Mouse (Mus musculus) liver, embryonic 11.5 days (tissue): ENCODE measurements around the gene Dnah17. TPM values are rescaled to one million over a fixed set of nuclear protein-coding genes. Genes with fewer than 3 reads are reported as not detected.

Experiments
- ATAC-seq: fragments of 200-750 bp; cut with Nextera tagmentation; replicated peaks from 2 replicates; pipeline ENCODE4 v1.8.0; 2017; ENCODE audit warnings: moderate number of reproducible peaks, mild to moderate bottlenecking, moderate TSS enrichment, moderate library complexity; ENCODE audit not compliant: low FRiP score
- DNase-seq: peaks from one replicate; pipeline ENCODE4 v3.0.0-alpha.2; 2017; ENCODE audit warnings: low spot score
- H3K27ac ChIP-seq: fragments of 300-500 bp; sonication (generic); 2 replicates; pipeline ENCODE4 v1.5.1; 2014; ENCODE audit warnings: mild to moderate bottlenecking, low read depth, low read length, control low read depth
- H3K27me3 ChIP-seq: fragments of 300-500 bp; sonication (generic); replicated peaks from 2 replicates; pipeline ENCODE4 v1.6.1; 2014; ENCODE audit warnings: low read length, mixed read lengths; ENCODE audit not compliant: control insufficient read depth, insufficient read depth
- H3K36me3 ChIP-seq: fragments of 300-500 bp; sonication (generic); 2 replicates; pipeline ENCODE4 v1.6.1; 2014; ENCODE audit warnings: mild to moderate bottlenecking, low read length, moderate library complexity, mixed read lengths; ENCODE audit not compliant: control insufficient read depth, insufficient read depth
- H3K4me1 ChIP-seq: fragments of 300-500 bp; sonication (generic); replicated peaks from 2 replicates; pipeline ENCODE4 v1.6.1; 2014; ENCODE audit warnings: low read length, mixed read lengths; ENCODE audit not compliant: control insufficient read depth, insufficient read depth
- H3K4me2 ChIP-seq: fragments of 300-500 bp; sonication (generic); 2 replicates; pipeline ENCODE4 v1.6.1; 2014; ENCODE audit warnings: mild to moderate bottlenecking, control low read depth, moderate library complexity
- H3K4me3 ChIP-seq: fragments of 300-500 bp; sonication (generic); 2 replicates; pipeline ENCODE4 v1.5.1; 2014; ENCODE audit warnings: low read depth, low read length, control low read depth
- H3K9ac ChIP-seq: fragments of 300-500 bp; sonication (generic); 2 replicates; pipeline ENCODE4 v1.6.1; 2014; ENCODE audit warnings: low read depth, low read length, control low read depth
- H3K9me3 ChIP-seq: fragments of 300-500 bp; sonication (generic); 2 replicates; pipeline ENCODE4 v1.6.1; 2016; ENCODE audit warnings: low read length, inconsistent platforms, mixed read lengths; ENCODE audit not compliant: control insufficient read depth
- WGBS: fragments of 180-500 bp; shearing (Covaris S2); extraction: QIAGEN DNeasy Blood & Tissue Kit; methylation state at CpG from one replicate; pipeline ENCODE4 v1.1.7; 2014; 5-methylcytosine and 5-hydroxymethylcytosine counted together
- polyA plus RNA-seq: library from polyadenylated mRNA; unstranded; fragments of >200 nt; fragmentation: Nextera tagmentation; extraction: Ambion mirVana; gene quantifications from 2 replicates; pipeline ENCODE4 v1.2.1, GENCODE M21; 2014

The Dnah17 gene
- polyA plus RNA-seq, 1 experiment from 2014 or later = 0.11 TPM

DNA sequence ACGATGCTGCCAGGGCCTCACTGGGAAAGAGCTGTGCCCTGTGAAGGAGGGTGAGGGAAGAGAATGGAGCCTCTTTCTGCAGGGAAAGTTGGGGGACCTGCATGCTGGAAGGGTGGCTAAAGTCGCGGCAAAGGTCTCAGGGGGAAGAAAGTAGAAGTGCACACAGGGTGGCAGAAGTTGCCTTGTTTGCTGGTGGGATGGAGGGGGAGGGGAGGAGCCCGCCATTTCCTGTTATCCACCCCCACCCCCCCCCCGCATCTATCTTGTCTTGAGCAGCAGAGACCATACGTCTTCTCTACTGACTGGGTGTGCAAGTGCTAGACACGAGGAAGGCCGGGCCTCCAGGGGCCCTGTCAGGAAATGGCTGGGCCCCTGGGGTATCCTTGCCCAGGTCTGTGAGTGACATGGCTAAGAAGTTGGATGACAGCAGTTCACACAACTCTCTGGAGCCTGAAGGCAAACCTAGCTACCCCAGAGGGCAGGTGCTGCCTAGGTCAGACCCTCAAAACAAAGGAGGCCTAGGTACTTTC lies 15.8 kb downstream of the Dnah17 start:
- DNase-seq = no peak
- H3K27ac ChIP-seq = no peak overlapping the region
- H3K9me3 ChIP-seq = no peaks in the 10 kb centered on the region
- no peaks in the 10 kb centered on the region; the same call in 1 of the 2 replicates for H3K27me3 ChIP-seq
- no peaks in the 10 kb centered on the region for H3K36me3 ChIP-seq
- H3K4me2 ChIP-seq = no peak overlapping the region
- H3K9ac ChIP-seq = no peak overlapping the region
- no peak for ATAC-seq
- H3K4me3 ChIP-seq = no peak overlapping the region
- H3K4me1 ChIP-seq = peaks cover 18% of the 10 kb centered on the region
- 32% methylated on average over 8 of the region's 8 CpGs for WGBS

DNA sequence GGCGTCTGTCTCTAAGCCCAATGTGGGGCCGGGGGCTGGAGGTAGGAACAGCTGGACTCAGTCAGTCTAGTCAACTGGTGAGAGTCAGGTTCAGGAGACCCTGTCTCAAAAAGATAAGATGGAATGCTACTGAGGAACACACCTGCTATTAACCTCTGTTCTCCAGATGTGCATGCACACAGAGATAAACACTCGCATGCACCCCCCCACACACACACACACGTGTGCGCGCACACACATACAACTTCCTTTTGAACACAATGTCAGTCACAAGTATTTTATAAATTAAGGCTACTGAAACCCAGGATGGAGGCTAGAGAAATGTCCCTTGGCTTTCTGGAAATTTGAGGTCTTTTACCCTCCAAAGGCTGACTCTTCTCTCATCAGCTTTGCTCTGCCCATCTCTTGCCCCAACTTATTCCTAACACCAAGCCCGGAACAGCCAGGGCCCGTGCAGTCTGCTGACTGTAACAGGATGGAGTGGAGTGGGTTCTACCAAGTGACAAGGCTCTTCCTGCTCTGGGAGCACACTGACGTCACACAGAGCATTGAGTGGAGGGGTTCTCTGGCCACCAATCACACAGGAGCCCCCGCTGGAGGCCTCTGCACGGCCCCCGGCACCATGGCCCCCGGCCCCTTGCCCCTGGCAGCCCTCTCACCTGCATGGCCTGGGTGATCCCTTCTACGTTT lies 16.8 kb downstream of the Dnah17 start:
- Histone ChIP-seq H3K4me3 (no peak overlapping the region), H3K27me3 (no peaks in the 10 kb centered on the region; the same call in 1 of the 2 replicates), H3K27ac (no peak overlapping the region), H3K4me2 (no peak overlapping the region), H3K4me1 (peaks cover 18% of the 10 kb centered on the region), H3K9me3 (no peaks in the 10 kb centered on the region), H3K9ac (no peak overlapping the region), H3K36me3 (no peaks in the 10 kb centered on the region)
- WGBS = 63% methylated on average over 14 of the region's 14 CpGs
- peak; percentile 34; the same call in 1 of the 2 replicates for ATAC-seq
- no peak for DNase-seq

- WGBS = 8% methylated on average over 5 of the region's 5 CpGs
- ATAC-seq (0 out of 2 replicates have a peak, but pooled peaks have one; percentile 58), DNase-seq (peak; percentile 76)
- no peaks in the 10 kb centered on the region for H3K36me3 ChIP-seq
- H3K9ac ChIP-seq = no peak overlapping the region
- no peak overlapping the region for H3K27ac ChIP-seq
- no peak overlapping the region for H3K4me2 ChIP-seq
- no peaks in the 10 kb centered on the region; the same call in 1 of the 2 replicates for H3K27me3 ChIP-seq
- no peaks in the 10 kb centered on the region for H3K9me3 ChIP-seq
- no peak overlapping the region for H3K4me3 ChIP-seq
- H3K4me1 ChIP-seq = no peaks in the 10 kb centered on the region
Measured at GRCm38 (mm10) chr11:118104001-118104400, 26.4 kb downstream of the Dnah17 start.

DNA sequence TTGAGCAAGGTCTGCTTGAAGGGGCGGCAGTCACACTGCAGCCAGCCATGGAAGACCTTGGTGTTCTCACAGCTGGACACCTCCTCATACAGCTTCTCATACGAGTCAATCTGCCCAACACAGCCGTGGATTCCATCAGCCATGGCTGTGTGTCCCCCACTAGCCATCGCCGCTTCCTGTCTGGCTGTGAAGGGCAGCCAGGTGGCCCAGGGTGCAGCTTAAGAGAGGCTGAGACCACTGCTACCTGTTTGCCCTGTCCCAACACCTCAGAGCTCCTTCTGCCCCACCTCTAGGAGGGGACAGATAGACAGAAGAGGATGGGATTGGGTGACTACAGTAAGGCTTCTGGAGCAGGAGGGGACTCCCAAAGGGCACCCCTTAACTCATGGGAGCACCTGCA lies 27.1 kb downstream of the Dnah17 start:
- WGBS = 89% methylated on average over 5 of the region's 5 CpGs
- no peaks in the 10 kb centered on the region for H3K9me3 ChIP-seq
- no peaks in the 10 kb centered on the region for H3K4me1 ChIP-seq
- no peak overlapping the region for H3K4me3 ChIP-seq
- DNase-seq (no peak), ATAC-seq (no peak)
- H3K4me2 ChIP-seq = no peak overlapping the region
- no peaks in the 10 kb centered on the region for H3K36me3 ChIP-seq
- H3K27ac ChIP-seq = no peak overlapping the region
- no peak overlapping the region for H3K9ac ChIP-seq
- no peaks in the 10 kb centered on the region; the same call in 1 of the 2 replicates for H3K27me3 ChIP-seq

DNA sequence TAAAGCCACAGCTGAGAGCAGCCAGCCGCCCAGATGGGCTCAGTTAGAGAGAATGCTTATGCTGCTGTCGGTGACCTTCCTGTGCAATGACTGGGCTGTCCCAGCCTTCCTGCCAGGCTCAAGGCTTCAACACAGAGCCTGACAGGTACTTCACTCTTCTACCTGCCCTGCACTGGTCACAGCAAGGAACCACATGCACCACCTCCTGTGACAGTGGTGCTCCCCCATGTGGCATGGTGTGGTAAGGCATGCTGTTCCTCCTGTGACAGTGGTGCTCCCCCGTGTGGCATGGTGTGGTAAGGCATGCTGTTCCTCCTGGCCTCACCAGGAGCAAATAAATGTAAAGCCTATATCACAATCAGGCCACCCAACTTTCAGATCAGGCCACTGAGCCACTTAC lies 27.6 kb downstream of the Dnah17 start:
- ATAC-seq (0 out of 2 replicates have a peak, but pooled peaks have one; percentile 22), DNase-seq (peak; percentile 83)
- 48% methylated on average over 3 of the region's 3 CpGs for WGBS
- no peaks in the 10 kb centered on the region for H3K9me3 ChIP-seq
- H3K4me1 ChIP-seq = no peaks in the 10 kb centered on the region
- H3K36me3 ChIP-seq = no peaks in the 10 kb centered on the region
- H3K4me3 ChIP-seq = no peak overlapping the region
- H3K4me2 ChIP-seq = no peak overlapping the region
- H3K27ac ChIP-seq = no peak overlapping the region
- H3K27me3 ChIP-seq = no peaks in the 10 kb centered on the region; the same call in 1 of the 2 replicates
- H3K9ac ChIP-seq = no peak overlapping the region

GRCm38 (mm10) chr11:118101133-118101532 lies 29.3 kb downstream of the Dnah17 start:
- ATAC-seq = no peak
- H3K9ac ChIP-seq = no peak overlapping the region
- WGBS = 46% methylated on average over 9 of the region's 9 CpGs

GRCm38 (mm10) chr11:118096736-118097135 lies 33.7 kb downstream of the Dnah17 start:
- 51% methylated on average over 2 of the region's 2 CpGs for WGBS
- no peaks in the 10 kb centered on the region for H3K27me3 ChIP-seq
- no peak overlapping the region for H3K27ac ChIP-seq
- H3K9ac ChIP-seq = no peak overlapping the region
- H3K4me2 ChIP-seq = no peak overlapping the region
- ATAC-seq (no peak), DNase-seq (no peak)
- H3K36me3 ChIP-seq = no peaks in the 10 kb centered on the region
- H3K4me3 ChIP-seq = no peak overlapping the region
- no peaks in the 10 kb centered on the region for H3K9me3 ChIP-seq
- H3K4me1 ChIP-seq = no peaks in the 10 kb centered on the region

More at GRCm38 (mm10) chr11:118101133-118101532, 29.3 kb downstream of the Dnah17 start:
- Histone ChIP-seq H3K27ac (no peak overlapping the region), H3K9me3 (no peaks in the 10 kb centered on the region), H3K4me1 (no peaks in the 10 kb centered on the region), H3K27me3 (no peaks in the 10 kb centered on the region; the same call in 1 of the 2 replicates), H3K4me3 (no peak overlapping the region), H3K36me3 (no peaks in the 10 kb centered on the region), H3K4me2 (no peak overlapping the region)
- no peak for DNase-seq

DNA sequence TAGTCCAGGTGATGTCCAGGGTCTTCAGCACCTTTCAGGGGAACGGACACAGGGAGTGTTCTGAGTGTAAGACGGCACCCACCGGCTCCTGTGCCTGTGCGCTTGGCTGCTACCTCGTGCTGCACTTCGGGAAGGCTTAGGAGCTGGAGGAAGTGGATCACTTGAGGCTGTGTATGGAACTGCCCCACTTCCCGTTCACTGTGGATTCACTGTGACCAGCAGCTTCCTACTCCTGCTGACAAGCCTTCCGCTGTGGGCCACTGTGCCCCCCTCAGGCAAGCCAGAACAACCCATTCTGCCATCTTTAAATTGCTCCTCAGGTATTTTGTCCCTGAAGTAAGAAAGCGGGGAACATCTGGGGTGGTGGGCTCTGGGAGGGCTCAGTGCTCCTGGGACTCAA lies 35.4 kb downstream of the Dnah17 start:
- Histone ChIP-seq H3K9me3 (no peaks in the 10 kb centered on the region), H3K9ac (no peak overlapping the region), H3K36me3 (no peaks in the 10 kb centered on the region), H3K27me3 (no peaks in the 10 kb centered on the region), H3K27ac (no peak overlapping the region), H3K4me3 (no peak overlapping the region), H3K4me2 (no peak overlapping the region), H3K4me1 (no peaks in the 10 kb centered on the region)
- DNase-seq = no peak
- ATAC-seq = no peak
- WGBS = 73% methylated on average over 9 of the region's 9 CpGs
